Mouse (Mus musculus) E14TG2a.4 (cell line): ENCODE data around the gene Uqcc2.

ENCODE experiments used
- H3K27me3 ChIP-seq: 2 replicates; pipeline ENCODE4 v1.6.1; 2014; ENCODE audit warnings: low read length, control low read depth; ENCODE audit not compliant: insufficient read depth
- H3K36me3 ChIP-seq: 2 replicates; pipeline ENCODE4 v1.6.1; 2014; ENCODE audit warnings: low read length, control low read depth; ENCODE audit not compliant: insufficient read depth
- H3K4me1 ChIP-seq: replicated peaks from 2 replicates; pipeline ENCODE4 v1.6.1; 2014; ENCODE audit warnings: low read depth, low read length, control low read depth
- H3K4me3 ChIP-seq: replicated peaks from 2 replicates; pipeline ENCODE4 v1.5.1; 2014; ENCODE audit warnings: mild to moderate bottlenecking, low read length
- H3K9me3 ChIP-seq: 2 replicates; pipeline ENCODE4 v1.6.1; 2014; ENCODE audit warnings: low read length, control low read depth
- CTCF ChIP-seq: conservative IDR thresholded peaks from 2 replicates; pipeline ENCODE4 v1.5.1; 2014; ENCODE audit warnings: low read length
- NANOG ChIP-seq: IDR thresholded peaks from 2 replicates; pipeline ENCODE4 v1.6.1; 2014; ENCODE audit warnings: borderline replicate concordance, low read length, mixed read lengths
- POU5F1 ChIP-seq: IDR thresholded peaks from 2 replicates; pipeline ENCODE4 v1.6.1; 2014; ENCODE audit warnings: low read length, borderline replicate concordance

Uqcc2 gene

GRCm38 (mm10) chr17:27074849-27075745 lies 58.6 kb downstream of the Uqcc2 start:
- Histone ChIP-seq H3K4me3 (no peak overlapping the region), H3K27me3 (no peaks in the 10 kb centered on the region), H3K4me1 (peaks cover 89% of the 10 kb centered on the region), H3K9me3 (no peaks in the 10 kb centered on the region), H3K36me3 (peaks cover 49% of the 10 kb centered on the region)
- TF ChIP-seq POU5F1, result no peak
- no peak for TF ChIP-seq NANOG
- no peak for TF ChIP-seq CTCF

- TF ChIP-seq NANOG (no peak), CTCF (no peak), POU5F1 (no peak)
- Histone ChIP-seq H3K4me1 (peaks cover 91% of the 10 kb centered on the region), H3K4me3 (no peak overlapping the region), H3K27me3 (no peaks in the 10 kb centered on the region), H3K9me3 (no peaks in the 10 kb centered on the region), H3K36me3 (peaks cover 43% of the 10 kb centered on the region)
These were observed 59.5 kb downstream of the Uqcc2 start for GRCm38 (mm10) chr17:27074236-27074635.

- TF ChIP-seq NANOG, result no peak
- TF ChIP-seq POU5F1, result no peak
- no peak for TF ChIP-seq CTCF
- Histone ChIP-seq H3K36me3 (peaks cover 43% of the 10 kb centered on the region), H3K4me3 (no peak overlapping the region), H3K4me1 (peaks cover 93% of the 10 kb centered on the region), H3K27me3 (no peaks in the 10 kb centered on the region), H3K9me3 (no peaks in the 10 kb centered on the region)
These were observed 59.9 kb downstream of the Uqcc2 start for GRCm38 (mm10) chr17:27073778-27074177.

- Histone ChIP-seq H3K36me3 (peaks cover 43% of the 10 kb centered on the region), H3K4me3 (no peak overlapping the region), H3K27me3 (no peaks in the 10 kb centered on the region), H3K4me1 (peaks cover 89% of the 10 kb centered on the region), H3K9me3 (no peaks in the 10 kb centered on the region)
- TF ChIP-seq NANOG (no peak), POU5F1 (no peak), CTCF (no peak)
These were observed 60.6 kb downstream of the Uqcc2 start for GRCm38 (mm10) chr17:27073126-27073525.
